Mouse (Mus musculus) E14TG2a.4 (cell line): Measurements from ENCODE around the gene Pum1.
"Not testable (repeated sequence)": the region's sequence is repeated elsewhere in the genome, so short reads cannot be mapped to it uniquely, and the experiment has no call there.

Experiments
- H3K27me3 ChIP-seq: 2 replicates; pipeline ENCODE4 v1.6.1; 2014; ENCODE audit warnings: low read length, control low read depth; ENCODE audit not compliant: insufficient read depth
- H3K36me3 ChIP-seq: 2 replicates; pipeline ENCODE4 v1.6.1; 2014; ENCODE audit warnings: low read length, control low read depth; ENCODE audit not compliant: insufficient read depth
- H3K4me1 ChIP-seq: replicated peaks from 2 replicates; pipeline ENCODE4 v1.6.1; 2014; ENCODE audit warnings: low read depth, low read length, control low read depth
- H3K4me3 ChIP-seq: replicated peaks from 2 replicates; pipeline ENCODE4 v1.5.1; 2014; ENCODE audit warnings: mild to moderate bottlenecking, low read length
- H3K9me3 ChIP-seq: 2 replicates; pipeline ENCODE4 v1.6.1; 2014; ENCODE audit warnings: low read length, control low read depth
- CTCF ChIP-seq: conservative IDR thresholded peaks from 2 replicates; pipeline ENCODE4 v1.5.1; 2014; ENCODE audit warnings: low read length
- NANOG ChIP-seq: IDR thresholded peaks from 2 replicates; pipeline ENCODE4 v1.6.1; 2014; ENCODE audit warnings: borderline replicate concordance, low read length, mixed read lengths
- POU5F1 ChIP-seq: IDR thresholded peaks from 2 replicates; pipeline ENCODE4 v1.6.1; 2014; ENCODE audit warnings: low read length, borderline replicate concordance

Gene Pum1

GRCm38 (mm10) chr4:130662979-130663725 lies at the start of gene Pum1:
Pum1 (plus strand) TSS chr4:130663321.
- TF ChIP-seq POU5F1: no peak
- TF ChIP-seq NANOG: no peak
- no peak for TF ChIP-seq CTCF

GRCm38 (mm10) chr4:130629391-130629790 lies 33.7 kb upstream of the Pum1 start:
- peaks cover 15% of the 10 kb centered on the region for H3K36me3 ChIP-seq
- TF ChIP-seq NANOG: no peak
- no peak for TF ChIP-seq POU5F1
- peaks cover 40% of the 10 kb centered on the region for H3K4me1 ChIP-seq
- H3K27me3 ChIP-seq: no peaks in the 10 kb centered on the region
- peak overlapping the region; percentile 65 for H3K4me3 ChIP-seq
- no peaks in the 10 kb centered on the region for H3K9me3 ChIP-seq

More at GRCm38 (mm10) chr4:130662979-130663725, at the start of gene Pum1:
- peaks cover 39% of the 10 kb centered on the region for H3K36me3 ChIP-seq
- no peaks in the 10 kb centered on the region for H3K9me3 ChIP-seq
- peak within 1 kb of the TSS; percentile 96 for H3K4me3 ChIP-seq
- no peaks in the 10 kb centered on the region for H3K27me3 ChIP-seq
- H3K4me1 ChIP-seq: peaks cover 86% of the 10 kb centered on the region

GRCm38 (mm10) chr4:130630232-130630847 lies 32.8 kb upstream of the Pum1 start:
- TF ChIP-seq POU5F1: no peak
- no peak for TF ChIP-seq CTCF
- no peak for TF ChIP-seq NANOG
- H3K27me3 ChIP-seq: no peaks in the 10 kb centered on the region
- H3K36me3 ChIP-seq: peaks cover 18% of the 10 kb centered on the region
- no peak overlapping the region for H3K4me3 ChIP-seq
- H3K9me3 ChIP-seq: no peaks in the 10 kb centered on the region
- peaks cover 48% of the 10 kb centered on the region for H3K4me1 ChIP-seq

GRCm38 (mm10) chr4:130635076-130635475 lies 28.0 kb upstream of the Pum1 start:
- peak overlapping the region; percentile 78 for H3K4me3 ChIP-seq
- not testable (repeated sequence) for H3K27me3 ChIP-seq, H3K9me3 ChIP-seq
- peaks cover 18% of the 10 kb centered on the region for H3K36me3 ChIP-seq
- H3K4me1 ChIP-seq: peaks cover 83% of the 10 kb centered on the region

- TF ChIP-seq CTCF: no peak
- Histone ChIP-seq H3K4me1 (peaks cover 79% of the 10 kb centered on the region), H3K27me3 (no peaks in the 10 kb centered on the region), H3K36me3 (peaks cover 8% of the 10 kb centered on the region), H3K4me3 (no peak overlapping the region), H3K9me3 (peaks cover 3% of the 10 kb centered on the region; the same call in 1 of the 2 replicates)
These were observed 26.4 kb upstream of the Pum1 start for GRCm38 (mm10) chr4:130636761-130637160.

- Histone ChIP-seq H3K27me3 (no peaks in the 10 kb centered on the region), H3K4me3 (peak overlapping the region; percentile 45; the same call in 1 of the 2 replicates), H3K9me3 (peaks cover 3% of the 10 kb centered on the region; the same call in 1 of the 2 replicates)
These were observed 25.4 kb upstream of the Pum1 start for GRCm38 (mm10) chr4:130637488-130638422.

GRCm38 (mm10) chr4:130640031-130640717 lies 22.9 kb upstream of the Pum1 start:
- H3K4me1 ChIP-seq: peaks cover 65% of the 10 kb centered on the region
- peaks cover 3% of the 10 kb centered on the region; the same call in 1 of the 2 replicates for H3K9me3 ChIP-seq
- peak overlapping the region; percentile 62 for H3K4me3 ChIP-seq
- H3K36me3 ChIP-seq: no peaks in the 10 kb centered on the region
- peak; percentile 18; the same call in 1 of the 2 replicates for TF ChIP-seq NANOG
- no peak for TF ChIP-seq CTCF
- no peaks in the 10 kb centered on the region for H3K27me3 ChIP-seq

More at GRCm38 (mm10) chr4:130637488-130638422, 25.4 kb upstream of the Pum1 start:
- TF ChIP-seq POU5F1 (no peak), NANOG (no peak), CTCF (no peak)
- Histone ChIP-seq H3K4me1 (peaks cover 73% of the 10 kb centered on the region), H3K36me3 (0 out of 2 replicates have a peak, but pooled peaks cover 7% of the 10 kb centered on the region)

GRCm38 (mm10) chr4:130642468-130642867 lies 20.7 kb upstream of the Pum1 start:
- TF ChIP-seq CTCF (no peak), NANOG (no peak), POU5F1 (no peak)
- Histone ChIP-seq H3K9me3 (peaks cover 3% of the 10 kb centered on the region; the same call in 1 of the 2 replicates), H3K4me3 (no peak overlapping the region), H3K27me3 (no peaks in the 10 kb centered on the region), H3K36me3 (no peaks in the 10 kb centered on the region), H3K4me1 (peaks cover 68% of the 10 kb centered on the region)
